Mouse (Mus musculus): Measurements from ENCODE around the gene Clcf1.
A peak's percentile ranks its signal among the peaks of the same experiment; 100 is the strongest.

- TF ChIP-seq POLR2A (IDR thresholded peaks at IDR 0.05; ENCODE audit: insufficient read length, low read depth) (peak; percentile 75), MYOD1 (IDR thresholded peaks at IDR 0.05; ENCODE audit: control insufficient read depth in 1 of 3, insufficient read length in 2 of 3, low read depth in 2 of 3) (no peak), TCF12 (IDR thresholded peaks at IDR 0.05; ENCODE audit: insufficient read depth, poor library complexity, severe bottlenecking) (no peak), MAX (IDR thresholded peaks at IDR 0.05; ENCODE audit: low read depth) (no peak), USF1 (IDR thresholded peaks at IDR 0.05; ENCODE audit: low read depth) (no peak), TCF3 (IDR thresholded peaks at IDR 0.05; ENCODE audit: insufficient read length, low read depth) (no peak), E2F4 (IDR thresholded peaks at IDR 0.05; ENCODE audit: insufficient read depth) (no peak), CEBPB (IDR thresholded peaks at IDR 0.05; ENCODE audit: insufficient read depth, poor library complexity, severe bottlenecking) (no peak), REST (IDR thresholded peaks at IDR 0.05; ENCODE audit: insufficient read depth, insufficient read length) (no peak), POLR2AphosphoS2 (IDR thresholded peaks at IDR 0.05; ENCODE audit: insufficient read length, low read depth) (peak; percentile 68), MYOG (IDR thresholded peaks at IDR 0.05; ENCODE audit: control insufficient read depth in 1 of 3, insufficient read depth in 1 of 3, insufficient read length in 2 of 3, low read depth in 2 of 3) (no peak), SRF (IDR thresholded peaks at IDR 0.05; ENCODE audit: control insufficient read depth, insufficient read length, low read depth) (no peak)
Observed at GRCm38 (mm10) chr19:4214771-4215450, 873 bp downstream of the Clcf1 start.

Measured in myocyte (in vitro differentiated cells).